Mouse (Mus musculus) cerebellum, adult 8-10 months (tissue): Measurements from ENCODE around the gene Mmp25.

Source experiments
- DNase-seq: peaks from one replicate; pipeline ENCODE4 v3.0.0; 2022

Mmp25 gene

DNA sequence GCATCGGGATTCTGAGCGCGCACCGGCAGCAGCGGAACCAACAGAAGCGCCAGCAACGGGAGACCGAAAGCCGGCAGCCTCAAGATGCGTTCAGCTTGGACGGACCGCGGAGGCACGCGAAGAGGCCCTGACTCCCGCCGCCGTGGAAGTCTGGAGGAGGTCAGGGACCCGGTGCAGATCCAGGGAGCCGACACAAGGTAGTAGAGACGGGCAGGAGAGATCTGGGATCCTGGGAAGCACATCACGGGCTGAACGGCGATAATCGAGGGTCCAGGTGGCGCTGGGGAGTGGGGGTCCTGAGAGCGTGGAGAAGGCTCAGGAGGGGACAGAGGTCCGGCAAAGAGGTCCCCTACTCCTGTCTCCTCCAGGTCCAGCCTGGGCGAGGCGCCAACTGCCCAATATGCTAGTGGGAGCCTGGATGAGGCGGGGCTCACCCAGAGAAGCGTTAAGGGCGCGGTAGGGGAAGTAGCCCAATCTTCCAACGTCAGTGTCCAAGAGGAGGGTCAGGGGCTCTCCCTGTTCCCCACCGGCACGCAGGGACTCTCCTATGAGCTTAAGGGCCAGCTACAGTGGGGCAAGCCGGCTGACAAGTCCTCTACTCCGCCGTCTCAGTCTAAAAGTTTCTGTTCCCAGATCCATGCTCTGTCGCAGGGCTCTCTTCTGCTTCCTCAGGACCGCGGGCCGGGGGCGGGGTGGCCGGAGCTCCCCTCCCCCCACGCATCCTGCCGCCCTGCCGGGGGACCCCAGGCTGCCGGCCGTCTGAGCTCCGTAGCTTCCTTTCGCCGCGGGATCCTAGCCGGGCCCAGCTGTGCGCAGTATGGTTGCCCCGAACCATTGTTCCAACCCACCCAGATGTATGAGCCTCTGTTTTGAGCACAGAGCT is at the start of gene Mmp25:
TSS of gene Mmp25 (minus strand) at position 665 of the 883 bp plus-strand sequence.
- no peak for DNase-seq

DNA sequence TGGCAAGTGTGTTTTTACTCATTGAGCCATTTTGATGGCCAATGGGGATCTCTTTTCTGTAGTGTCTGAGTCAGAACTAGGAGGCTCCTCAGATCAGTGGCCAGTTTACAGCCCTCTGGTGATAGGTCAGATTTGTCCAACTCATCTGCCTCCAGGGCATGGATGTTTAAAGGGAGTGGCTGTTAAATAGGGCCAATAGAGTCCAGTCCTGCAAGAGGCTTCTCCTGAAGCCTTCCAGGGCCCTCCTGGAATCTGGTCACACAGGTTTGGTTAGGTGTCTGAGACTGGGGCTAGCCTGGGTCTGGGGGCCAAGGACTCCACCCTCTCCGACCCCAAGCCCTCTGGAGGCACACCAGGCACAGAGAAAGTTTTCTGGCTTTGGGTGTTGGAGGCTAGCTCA is 49.4 kb upstream of the Mmp25 start:
- DNase-seq: no peak

DNA sequence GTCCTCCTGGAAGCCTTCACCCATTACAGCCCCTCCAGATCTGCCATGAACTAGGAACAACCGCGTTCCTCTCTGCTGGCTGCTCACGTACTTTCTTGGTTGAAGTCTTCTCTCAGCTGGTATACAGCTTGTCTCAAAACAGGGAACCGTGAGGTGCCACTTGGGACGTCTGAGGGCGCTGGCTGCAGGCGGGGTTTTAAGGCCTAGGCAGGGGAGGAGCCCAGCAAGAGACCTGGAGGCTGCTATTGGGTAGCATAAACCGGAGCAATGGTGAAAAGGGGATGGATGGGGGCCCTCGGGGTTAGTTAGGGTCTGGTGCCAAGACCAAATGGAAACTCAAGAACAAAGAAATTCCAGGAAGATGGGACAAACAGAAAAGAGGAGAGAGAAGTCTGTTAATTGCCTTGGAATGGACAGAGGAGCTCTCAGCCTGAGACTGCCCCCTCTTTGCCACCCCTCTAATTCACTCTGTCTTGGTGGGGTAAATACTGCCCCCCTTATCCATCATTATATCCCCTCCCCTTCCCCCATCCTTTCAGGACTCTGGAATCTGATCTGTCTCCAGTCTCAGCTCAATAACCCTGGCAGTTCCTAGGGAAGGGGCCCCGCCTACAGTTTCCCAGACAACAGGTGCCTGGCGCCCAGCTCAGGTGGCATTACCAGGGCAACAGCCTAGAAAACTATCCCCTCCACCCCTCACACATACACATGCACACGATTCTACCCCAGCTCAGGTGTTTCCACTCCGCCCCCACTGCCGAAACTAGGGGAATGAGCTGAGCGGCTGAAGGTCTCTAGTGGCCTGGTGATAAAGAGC is 39.0 kb upstream of the Mmp25 start, which contains the start of gene Cldn9:
TSS of gene Cldn9 (minus strand) at position 171 of the 817 bp plus-strand sequence.
- no peak for DNase-seq

DNA sequence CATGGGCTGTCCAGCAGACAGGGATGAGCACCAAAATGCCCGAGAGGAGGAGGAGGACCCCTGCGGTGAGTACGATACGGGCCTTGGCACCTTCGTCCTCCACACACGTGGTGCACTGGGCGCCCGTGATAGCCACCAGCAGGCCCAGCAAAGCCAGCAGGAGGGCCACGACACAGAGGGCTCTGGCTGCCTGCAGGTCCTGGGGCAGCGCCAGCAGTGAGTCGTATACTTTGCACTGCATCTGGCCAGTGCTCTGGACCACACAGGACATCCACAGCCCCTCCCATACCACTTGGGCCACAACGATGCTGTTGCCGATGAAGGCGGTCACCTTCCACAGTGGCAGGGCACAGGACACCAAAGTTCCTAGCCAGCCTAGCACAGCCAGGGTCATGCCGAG is 38.1 kb upstream of the Mmp25 start:
- no peak for DNase-seq

DNA sequence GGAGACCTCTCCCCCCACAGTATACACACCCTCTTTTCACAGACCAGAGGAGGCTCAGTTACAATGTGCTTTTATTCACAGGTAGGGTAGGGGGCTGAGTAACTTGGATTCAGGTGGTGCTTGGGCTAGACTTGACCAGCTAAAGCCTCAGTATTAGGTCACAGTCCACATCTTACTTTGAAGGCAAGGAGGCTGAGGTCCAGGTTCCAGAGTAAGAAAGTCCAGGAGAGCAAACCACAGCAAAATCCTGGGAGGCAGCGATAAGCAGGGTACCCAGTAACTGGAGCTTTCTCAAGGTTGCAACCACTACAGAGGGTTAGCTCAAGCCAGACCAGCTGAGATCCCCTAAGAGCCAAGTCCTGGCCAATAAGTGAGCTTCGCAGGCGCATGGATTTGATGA is 37.5 kb upstream of the Mmp25 start:
- no peak for DNase-seq

DNA sequence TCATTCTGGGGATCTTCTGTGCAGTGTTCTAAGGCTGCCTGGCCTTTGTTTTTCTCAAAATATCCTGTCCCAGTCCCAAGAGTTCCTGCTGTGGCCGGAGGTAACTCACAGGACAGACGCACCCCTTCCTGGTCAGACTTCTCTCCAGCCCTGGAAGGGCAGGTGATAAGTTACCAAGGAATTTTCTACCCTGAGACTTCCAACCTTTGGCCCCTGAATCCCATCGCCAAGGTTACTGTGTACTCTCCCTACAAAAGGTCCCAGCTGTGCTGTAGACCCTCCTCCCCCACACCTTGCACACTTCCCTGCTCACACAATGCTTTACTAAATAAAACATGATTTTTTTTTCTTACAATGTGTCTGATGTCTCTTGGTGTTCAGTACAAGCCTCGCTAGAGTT is 37.0 kb upstream of the Mmp25 start:
- DNase-seq: no peak

DNA sequence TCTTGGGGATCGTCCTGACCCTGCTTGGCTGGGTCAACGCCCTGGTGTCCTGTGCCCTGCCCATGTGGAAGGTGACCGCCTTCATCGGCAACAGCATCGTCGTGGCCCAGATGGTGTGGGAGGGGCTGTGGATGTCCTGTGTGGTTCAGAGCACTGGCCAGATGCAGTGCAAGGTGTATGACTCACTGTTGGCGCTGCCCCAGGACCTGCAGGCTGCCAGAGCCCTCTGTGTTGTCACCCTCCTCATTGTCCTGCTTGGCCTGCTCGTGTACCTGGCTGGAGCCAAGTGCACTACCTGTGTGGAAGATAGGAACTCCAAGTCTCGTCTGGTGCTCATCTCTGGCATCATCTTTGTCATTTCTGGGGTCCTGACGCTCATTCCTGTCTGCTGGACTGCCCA is 36.0 kb upstream of the Mmp25 start:
- DNase-seq: no peak

DNA sequence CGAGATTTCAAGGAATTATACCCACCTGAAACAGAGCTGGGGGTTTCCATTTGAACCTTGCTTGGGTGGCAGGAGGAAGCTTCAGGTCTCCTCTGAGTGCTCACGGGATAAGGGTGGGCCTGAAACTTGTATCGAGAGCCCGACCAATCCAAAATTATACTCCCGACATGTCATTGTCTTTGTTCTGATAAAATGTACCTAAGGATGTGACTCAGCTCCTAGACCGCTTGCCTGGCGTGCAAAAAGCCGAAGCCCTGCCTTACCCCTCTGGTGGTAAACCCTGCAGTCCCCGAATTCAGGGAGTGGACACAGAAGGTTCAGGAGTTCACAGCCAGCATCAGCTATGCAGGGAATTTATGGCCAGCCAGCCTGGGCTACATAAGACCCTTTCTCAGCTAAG is 35.3 kb upstream of the Mmp25 start:
- DNase-seq: no peak

DNA sequence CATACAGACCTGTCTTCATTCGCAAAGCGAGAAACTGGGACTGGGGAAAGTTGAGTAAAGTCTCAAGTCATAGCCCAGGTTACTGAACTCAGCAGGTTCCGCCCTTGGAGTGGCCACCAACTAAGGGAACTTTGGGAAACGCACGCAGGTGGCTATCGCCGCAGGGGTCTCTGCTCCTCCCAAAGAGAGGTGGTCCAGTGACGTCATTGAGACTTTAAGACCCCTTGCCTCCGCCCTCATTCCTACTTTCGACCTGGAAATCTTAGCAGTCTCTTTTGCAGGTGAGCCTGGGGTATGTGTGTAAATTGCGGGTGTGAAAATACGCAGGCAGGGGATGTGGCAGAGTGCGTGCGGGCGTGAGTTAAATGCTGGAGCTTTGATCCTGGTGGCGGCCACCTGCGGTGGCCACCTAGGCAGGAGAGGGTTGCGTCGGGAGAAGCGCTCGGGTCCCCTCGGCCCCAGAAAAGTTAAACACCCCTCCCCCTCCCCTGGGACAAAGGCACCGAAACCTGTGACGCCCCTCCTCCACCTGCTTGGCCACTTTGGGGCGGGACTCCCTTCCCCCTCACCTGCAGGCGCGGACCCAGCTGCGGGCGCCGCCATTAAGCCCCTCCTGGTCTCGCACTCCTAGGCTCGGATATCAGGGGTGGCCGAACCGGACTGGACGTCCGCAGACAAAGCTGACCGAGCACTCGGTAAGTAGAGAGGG is 34.2 kb upstream of the Mmp25 start, which contains the start of gene Cldn6:
TSS of gene Cldn6 (plus strand) at position 123 of the 709 bp plus-strand sequence.
- DNase-seq: no peak

DNA sequence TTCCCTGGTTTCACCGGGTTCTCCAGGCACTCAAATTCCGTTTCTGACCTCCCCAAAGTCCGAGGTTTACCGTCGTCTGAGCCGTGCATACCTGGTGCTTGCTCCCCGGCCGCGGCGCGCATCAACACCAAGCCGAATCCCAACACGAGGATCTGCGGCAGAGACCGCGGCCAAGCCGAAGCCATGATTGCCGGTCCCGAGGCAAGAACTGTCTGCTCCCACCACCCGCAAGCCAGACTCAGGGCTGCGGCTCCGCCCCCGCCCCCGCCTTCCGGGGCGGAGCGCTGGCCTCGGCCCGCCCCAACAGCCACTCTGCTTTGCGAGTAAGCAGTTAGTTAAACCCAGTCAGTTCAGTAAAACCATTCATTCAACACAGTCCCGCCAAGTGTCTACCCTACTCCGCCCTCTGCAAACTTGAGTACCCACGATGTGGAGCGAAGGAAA is 32.2 kb upstream of the Mmp25 start, which contains the start of gene Tnfrsf12a:
TSS of gene Tnfrsf12a (minus strand) at position 233 of the 444 bp plus-strand sequence.
- peak; percentile 84 for DNase-seq

DNA sequence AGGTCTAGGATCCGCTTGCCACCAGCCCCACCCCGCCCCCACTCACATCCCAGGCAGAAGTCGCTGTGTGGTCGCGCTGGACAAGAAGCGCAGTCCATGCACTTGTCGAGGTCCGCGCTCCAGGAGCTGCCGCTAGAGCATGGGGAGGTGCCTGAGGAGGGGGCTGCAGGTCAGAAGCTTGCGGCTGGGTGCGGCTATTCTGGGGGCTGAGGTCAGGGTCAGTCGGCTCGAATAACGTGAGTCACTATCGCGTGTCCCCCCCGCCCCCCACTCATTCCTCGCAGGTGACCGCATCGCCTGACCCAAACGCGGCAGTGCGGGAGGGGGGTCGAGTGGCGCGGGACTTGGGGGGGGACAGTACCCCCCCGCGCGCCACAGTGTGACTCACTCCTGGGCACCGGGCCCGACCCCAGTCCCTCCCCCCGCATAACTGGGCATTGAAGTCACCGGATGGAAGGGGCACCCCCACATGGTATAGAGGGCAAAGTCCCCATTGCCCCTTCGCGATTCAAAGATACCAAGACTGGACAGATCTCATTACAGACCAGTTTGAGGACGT is 31.5 kb upstream of the Mmp25 start:
- peak; percentile 68 for DNase-seq

DNA sequence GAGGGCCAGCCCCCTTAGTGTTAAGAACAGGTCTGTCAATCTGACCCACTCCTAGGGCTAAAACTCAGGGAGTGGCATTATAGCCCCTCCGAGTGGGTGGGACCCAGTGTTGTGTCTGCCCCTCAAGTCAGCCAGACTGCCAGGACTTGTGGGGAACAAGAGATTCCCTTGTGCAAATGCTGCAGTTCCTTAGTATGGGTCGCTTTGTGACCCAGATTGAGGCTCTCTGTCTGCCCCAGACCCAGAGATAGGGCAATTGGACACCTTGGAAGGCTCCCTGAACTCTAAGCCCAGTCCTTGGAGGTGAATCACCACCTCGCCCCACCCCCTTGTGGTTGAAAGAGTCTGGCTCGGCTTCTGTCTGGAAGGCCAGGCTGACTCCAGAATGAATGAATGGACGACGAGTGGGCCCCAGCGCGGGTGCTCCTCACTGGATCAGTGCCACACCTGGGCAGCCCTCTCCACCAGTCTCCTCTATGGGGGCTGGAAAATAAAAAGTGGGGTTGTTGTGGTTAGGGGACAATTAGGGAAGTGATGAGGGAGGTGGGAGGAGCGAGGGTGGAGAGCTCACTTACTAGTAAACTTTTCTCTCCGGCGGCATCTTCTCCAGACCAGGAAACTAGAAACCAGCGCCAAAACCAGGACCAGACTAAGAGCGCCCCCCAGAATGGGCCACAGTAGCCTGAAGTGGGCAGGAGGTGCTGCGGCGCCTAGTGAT is 30.6 kb upstream of the Mmp25 start:
- peak; percentile 66 for DNase-seq

DNA sequence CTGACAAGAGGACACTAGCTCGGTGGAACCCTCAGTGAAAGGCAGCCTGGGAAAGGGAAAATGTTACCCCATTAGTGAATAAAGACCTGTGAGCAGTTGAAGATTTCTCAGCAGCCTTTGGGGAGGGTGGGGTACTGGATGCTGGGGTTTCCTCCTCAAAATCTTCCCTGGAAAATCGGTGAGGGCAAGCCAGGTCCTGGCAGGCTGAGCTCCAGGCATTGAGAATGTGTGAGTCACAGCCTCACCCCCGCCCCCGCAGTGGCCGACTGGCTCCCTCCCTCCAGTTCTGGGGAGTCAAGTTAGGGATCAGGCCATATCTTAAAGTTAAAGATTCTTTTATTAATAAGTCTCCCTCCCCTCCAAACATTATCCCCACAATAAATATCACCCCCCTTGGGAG is 30.1 kb upstream of the Mmp25 start:
- DNase-seq: peak; percentile 67

DNA sequence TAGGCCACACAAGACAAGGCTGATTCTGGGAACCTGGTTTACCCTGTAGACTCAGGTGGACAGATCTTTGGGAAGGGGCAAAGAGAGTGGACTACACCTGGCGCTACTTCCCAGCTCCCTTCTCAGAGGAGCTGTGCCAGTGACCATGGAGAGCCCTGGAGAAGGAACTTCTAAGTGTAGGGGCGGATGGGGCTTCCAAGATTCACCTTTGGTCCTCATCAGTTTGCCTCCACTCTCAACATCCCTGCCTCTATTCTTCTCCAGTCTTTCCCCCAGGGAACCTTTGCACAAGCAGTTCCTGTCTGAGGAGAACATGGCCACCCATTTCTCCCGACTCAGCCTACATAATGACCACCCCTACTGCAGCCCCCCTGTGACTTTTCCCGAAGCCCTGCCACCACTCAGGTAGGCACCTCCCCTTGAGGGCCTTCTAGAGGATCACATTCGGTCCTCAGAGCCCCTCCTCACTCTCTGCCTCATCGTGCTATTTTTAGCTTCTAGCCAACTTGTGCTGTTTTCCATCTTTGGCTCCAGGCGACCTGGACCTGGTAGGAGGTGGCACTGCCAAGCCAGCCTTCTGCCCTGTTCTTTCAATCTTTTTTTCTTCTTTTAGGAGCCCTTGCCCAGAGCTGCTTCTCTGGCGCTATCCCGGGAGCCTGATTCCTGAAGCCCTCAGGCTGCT is 29.3 kb upstream of the Mmp25 start:
- DNase-seq: peak; percentile 56

DNA sequence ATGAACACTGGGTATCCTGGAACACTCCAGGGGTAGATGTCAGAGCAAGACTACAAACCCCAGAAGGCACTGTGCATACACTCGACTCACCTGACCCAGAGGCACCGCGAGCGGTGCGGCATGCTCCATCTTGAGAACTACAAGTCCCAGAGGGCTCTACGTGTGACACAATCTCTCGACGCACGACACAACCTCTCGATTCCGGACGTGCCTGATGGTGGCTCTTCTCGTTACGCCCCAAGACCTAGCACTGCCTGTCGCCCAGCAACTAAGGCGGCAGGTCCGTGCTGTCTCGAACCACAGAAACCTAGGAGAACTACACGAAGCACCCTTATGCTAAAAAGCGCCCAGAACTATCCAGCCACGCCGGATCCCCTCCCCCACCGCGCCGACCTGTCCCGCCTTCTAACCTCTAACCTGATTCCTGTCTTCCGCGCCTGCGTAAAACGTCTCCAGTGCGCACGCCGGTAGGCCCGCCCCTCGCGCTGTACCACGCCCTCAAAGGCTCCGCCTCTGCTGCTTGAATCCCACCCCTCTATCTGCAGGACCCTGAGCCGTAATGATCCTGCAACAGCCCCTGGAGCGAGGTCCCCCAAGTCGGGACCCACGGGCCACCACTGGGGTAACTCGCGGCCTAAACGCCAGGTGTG is 28.5 kb upstream of the Mmp25 start, which contains the start of the genes Hcfc1r1 and Thoc6:
TSS of gene Hcfc1r1 (plus strand) at position 173 of the 650 bp plus-strand sequence.
TSS of gene Thoc6 (minus strand) at position 459 of the 650 bp plus-strand sequence.
- peak; percentile 97 for DNase-seq

DNA sequence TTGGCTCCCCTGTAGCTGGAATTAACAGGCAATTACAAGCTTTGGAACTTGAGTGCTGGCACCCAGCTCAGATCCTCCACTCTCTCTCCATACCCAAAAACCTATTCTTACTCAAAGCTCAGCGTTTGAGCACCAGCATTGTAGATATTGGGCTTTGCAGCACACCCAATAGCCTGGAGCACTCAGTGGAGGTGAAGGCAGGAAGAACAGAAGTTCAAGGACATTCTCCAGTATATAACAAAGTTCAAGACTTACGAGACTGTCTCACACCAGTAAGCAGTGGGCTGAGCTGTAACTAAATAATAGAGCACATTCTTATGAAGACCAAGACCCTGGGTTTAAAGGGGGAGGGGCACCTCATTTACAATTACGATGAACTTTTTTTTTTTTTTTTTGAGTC is 27.7 kb upstream of the Mmp25 start:
- no peak for DNase-seq

DNA sequence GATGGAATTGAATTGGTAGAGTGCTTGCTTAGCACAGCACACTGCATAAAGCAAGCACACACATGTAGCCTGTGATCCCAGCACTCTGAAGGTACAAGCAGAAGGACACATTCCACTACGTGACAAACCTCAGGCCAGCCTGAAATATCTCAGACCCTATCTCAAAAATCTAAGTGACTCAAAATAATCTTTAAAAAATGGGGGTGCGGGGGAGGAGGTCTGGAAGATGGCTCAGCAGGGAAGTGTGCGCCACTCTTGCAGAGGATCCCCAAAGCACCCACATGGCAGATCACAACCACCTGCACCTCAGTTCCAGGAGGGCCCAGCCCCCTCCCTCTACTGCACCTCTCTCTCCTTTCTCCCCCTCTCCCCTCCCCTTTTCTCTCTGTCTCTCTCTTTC is 26.4 kb upstream of the Mmp25 start:
- DNase-seq: no peak

DNA sequence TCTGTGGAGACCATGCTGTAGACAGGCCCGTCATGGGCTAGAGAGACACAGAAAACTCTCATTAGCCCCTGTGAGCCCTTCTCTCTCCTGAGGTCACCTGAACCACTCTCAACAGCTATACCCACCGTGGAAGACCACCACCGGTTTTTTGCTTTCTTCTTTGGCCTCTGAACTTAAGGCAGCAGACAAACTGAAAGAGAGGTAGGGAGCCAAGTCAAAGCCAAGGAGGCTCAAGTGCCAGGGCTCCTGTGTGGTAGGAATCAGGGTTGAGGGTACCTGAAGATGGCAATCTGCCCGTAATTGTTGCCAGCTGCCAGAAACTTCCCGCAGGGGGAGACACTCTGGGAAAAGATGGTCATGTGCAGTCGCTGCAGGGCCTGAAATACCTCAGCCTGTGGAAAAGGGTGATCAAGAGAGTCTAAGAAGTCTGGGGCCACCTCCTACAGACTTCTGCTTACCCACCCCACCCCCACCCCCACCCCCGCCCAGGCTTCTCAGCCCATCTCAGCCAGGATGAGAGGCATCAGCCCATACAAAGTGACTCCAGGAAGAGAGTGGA is 25.5 kb upstream of the Mmp25 start:
- DNase-seq: peak; percentile 34

DNA sequence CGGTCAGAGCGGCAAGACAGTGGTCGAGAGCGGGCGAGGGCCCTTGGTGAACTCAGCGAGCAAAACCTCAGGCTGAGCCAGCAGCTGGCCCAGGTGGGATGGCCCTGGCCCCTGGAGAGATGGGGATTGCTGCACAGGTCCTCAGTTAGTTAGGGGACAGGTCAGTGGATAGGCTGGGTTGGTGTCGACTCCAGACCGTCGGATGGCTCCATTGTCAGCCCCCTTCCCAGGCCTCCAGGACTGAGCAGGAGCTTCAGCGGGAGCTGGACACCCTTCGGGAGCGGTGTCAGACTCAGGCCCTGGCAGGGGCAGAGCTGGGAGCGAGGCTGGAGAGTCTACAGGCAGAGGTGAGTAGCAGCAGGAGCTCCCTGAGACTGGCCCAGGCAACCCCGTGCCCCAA is 20.4 kb upstream of the Mmp25 start:
- no peak for DNase-seq

DNA sequence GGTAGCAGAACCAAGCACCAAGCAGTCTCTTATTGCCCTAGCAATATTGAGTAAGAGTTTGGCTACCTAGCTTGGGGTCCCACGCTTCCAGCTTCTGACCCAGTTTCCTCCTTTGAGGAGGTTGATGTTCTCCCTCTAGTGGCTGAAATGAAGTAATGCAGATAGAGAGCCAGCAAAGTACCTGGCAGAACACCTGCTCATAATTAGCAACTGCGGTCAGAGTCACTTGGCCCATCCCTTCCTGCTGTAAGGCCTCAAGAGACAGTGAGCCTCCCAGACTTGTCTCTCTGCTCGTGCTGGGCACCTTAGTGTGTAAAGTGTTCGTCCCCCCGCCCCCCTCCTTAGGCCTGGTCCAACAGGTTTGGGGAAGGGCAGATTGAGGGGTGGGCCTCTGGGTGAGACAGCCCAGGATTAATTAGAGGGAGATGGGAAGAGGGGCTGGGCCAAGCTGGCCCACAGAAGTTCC is 19.5 kb upstream of the Mmp25 start:
- no peak for DNase-seq
